Mouse (Mus musculus): ENCODE results near the gene Npc2. TPM values are rescaled to one million over a fixed set of nuclear protein-coding genes. Genes with fewer than 3 reads are reported as not detected.

Gene Npc2
- total and polyA plus RNA-seq, 3 experiments, result 73.4 to 98.5 (median 89.0) TPM

GRCm38 (mm10) chr12:84726986-84727385 lies 46.0 kb downstream of the Npc2 start:
- Histone ChIP-seq H3K4me3 (replicated peaks in 1 of 3; ENCODE audit: low read depth in 2 of 3, low read length in 2 of 3, poor library complexity in 1 of 3) (no peak overlapping the region), H3K9ac (ENCODE audit: insufficient read depth, low read depth) (no peak overlapping the region), H3K36me3 (replicated peaks in 1 of 2; ENCODE audit: control insufficient read depth in 1 of 2, insufficient read depth in 1 of 2, low read length in 1 of 2) (no peaks in the 10 kb centered on the region), H3K79me2 (replicated peaks; ENCODE audit: control insufficient read depth, extremely low read depth, insufficient read depth, poor library complexity, severe bottlenecking) (no peaks in the 10 kb centered on the region), H3K9me3 (replicated peaks; ENCODE audit: low read length) (peaks cover 2% of the 10 kb centered on the region), H3K4me2 (ENCODE audit: insufficient read depth, low read depth, poor library complexity, severe bottlenecking) (no peak overlapping the region), H3K27me3 (replicated peaks) (no peaks in the 10 kb centered on the region), H3K27ac (ENCODE audit: insufficient read depth, low read depth) (no peak overlapping the region), H3K4me1 (ENCODE audit: control insufficient read depth in 1 of 2, insufficient read depth in 2 of 2) (peaks cover 0 to 6% of the 10 kb centered on the region in 2 experiments; a peak in 3 of 4 replicates)
- dilution Hi-C loops (cut with MboI; ENCODE audit: extremely low pct_ligation_motif_present, extremely low pct_unique_long_range_greater_than_20kb, low sequenced_read_pairs) (no loop called here), in situ Hi-C loops (cut with MboI; ENCODE audit: low pct_ligation_motif_present, low pct_unique_long_range_greater_than_20kb, low sequenced_read_pairs) (no loop called here)
- TF ChIP-seq USF1 (IDR thresholded peaks at IDR 0.05; ENCODE audit: low read depth, low read length) (no peak), GABPA (IDR thresholded peaks at IDR 0.05; ENCODE audit: insufficient replicate concordance, low read depth, low read length) (no peak), MAFK (IDR thresholded peaks at IDR 0.05; ENCODE audit: insufficient replicate concordance, low read length) (no peak)
- DNase-seq (ENCODE audit: extremely low read depth), result no peak

- Histone ChIP-seq H3K27me3 (replicated peaks) (no peaks in the 10 kb centered on the region), H3K36me3 (replicated peaks in 1 of 2; ENCODE audit: control insufficient read depth in 1 of 2, insufficient read depth in 1 of 2, low read length in 1 of 2) (no peaks in the 10 kb centered on the region), H3K4me1 (ENCODE audit: control insufficient read depth in 1 of 2, insufficient read depth in 2 of 2) (peaks cover 0 to 5% of the 10 kb centered on the region in 2 experiments; a peak in 3 of 4 replicates), H3K4me2 (ENCODE audit: insufficient read depth, low read depth, poor library complexity, severe bottlenecking) (no peak overlapping the region), H3K9ac (ENCODE audit: insufficient read depth, low read depth) (no peak overlapping the region), H3K9me3 (replicated peaks; ENCODE audit: low read length) (peaks cover 2% of the 10 kb centered on the region), H3K4me3 (replicated peaks in 1 of 3; ENCODE audit: low read depth in 2 of 3, low read length in 2 of 3, poor library complexity in 1 of 3) (no peak overlapping the region), H3K27ac (ENCODE audit: insufficient read depth, low read depth) (no peak overlapping the region), H3K79me2 (replicated peaks; ENCODE audit: control insufficient read depth, extremely low read depth, insufficient read depth, poor library complexity, severe bottlenecking) (no peaks in the 10 kb centered on the region)
- dilution Hi-C loops (cut with MboI; ENCODE audit: extremely low pct_ligation_motif_present, extremely low pct_unique_long_range_greater_than_20kb, low sequenced_read_pairs) (no loop called here), in situ Hi-C loops (cut with MboI; ENCODE audit: low pct_ligation_motif_present, low pct_unique_long_range_greater_than_20kb, low sequenced_read_pairs) (no loop called here)
- DNase-seq (ENCODE audit: extremely low read depth), result no peak
- TF ChIP-seq NRF1 (IDR thresholded peaks at IDR 0.05; ENCODE audit: low read depth, low read length) (no peak), NELFE (IDR thresholded peaks at IDR 0.05; ENCODE audit: low read depth, low read length) (no peak), JUND (conservative IDR thresholded peaks at IDR 0.05; ENCODE audit: low read depth, low read length) (no peak), USF2 (conservative IDR thresholded peaks at IDR 0.05; ENCODE audit: low read depth, low read length) (no peak), ZNF384 (IDR thresholded peaks at IDR 0.05; ENCODE audit: low read depth, low read length) (no peak), E2F4 (IDR thresholded peaks at IDR 0.05; ENCODE audit: insufficient replicate concordance, low read depth, low read length) (no peak), GABPA (IDR thresholded peaks at IDR 0.05; ENCODE audit: insufficient replicate concordance, low read depth, low read length) (no peak), KAT2A (IDR thresholded peaks at IDR 0.05; ENCODE audit: insufficient replicate concordance, low read length) (no peak), TCF12 (IDR thresholded peaks at IDR 0.05; ENCODE audit: low read depth, low read length) (no peak), ZMIZ1 (IDR thresholded peaks at IDR 0.05; ENCODE audit: low read depth, low read length) (no peak), USF1 (IDR thresholded peaks at IDR 0.05; ENCODE audit: low read depth, low read length) (no peak), CTCF (conservative IDR thresholded peaks at IDR 0.05 in 1 of 2, IDR thresholded peaks at IDR 0.05 in 1 of 2; ENCODE audit: low read depth in 2 of 2, low read length in 2 of 2) (no peak)
Observed at GRCm38 (mm10) chr12:84726391-84726790, 46.6 kb downstream of the Npc2 start.

Measured in CH12.LX (cell line).